Mouse (Mus musculus) heart, embryonic 16.5 days (tissue): ENCODE data around the gene Fhl3. TPM values are rescaled to one million over a fixed set of nuclear protein-coding genes. Genes with fewer than 3 reads are reported as not detected.

ENCODE experiments used
- ATAC-seq: fragments of 200-750 bp; cut with Nextera tagmentation; replicated peaks from 2 replicates; pipeline ENCODE4 v1.8.0; 2017; ENCODE audit warnings: moderate number of reproducible peaks; ENCODE audit not compliant: insufficient read depth, low FRiP score; ENCODE audit errors: extremely low read depth
- H3K27ac ChIP-seq: fragments of 300-500 bp; sonication (generic); 2 replicates; pipeline ENCODE4 v1.5.1; 2014; ENCODE audit warnings: mild to moderate bottlenecking, low read length, control low read depth, moderate library complexity
- H3K27me3 ChIP-seq: fragments of 300-500 bp; sonication (generic); 2 replicates; pipeline ENCODE4 v1.6.1; 2014; ENCODE audit warnings: low read length, mixed read lengths; ENCODE audit not compliant: control insufficient read depth, insufficient read depth
- H3K36me3 ChIP-seq: fragments of 300-500 bp; sonication (generic); 2 replicates; pipeline ENCODE4 v1.6.1; 2014; ENCODE audit not compliant: control insufficient read depth, insufficient read depth
- H3K4me1 ChIP-seq: fragments of 300-500 bp; sonication (generic); 2 replicates; pipeline ENCODE4 v1.6.1; 2014; ENCODE audit warnings: low read length, mixed read lengths; ENCODE audit not compliant: control insufficient read depth, insufficient read depth
- H3K4me2 ChIP-seq: fragments of 300-500 bp; sonication (generic); 2 replicates; pipeline ENCODE4 v1.6.1; 2014; ENCODE audit warnings: low read depth, mild to moderate bottlenecking, control low read depth, low read length
- H3K4me3 ChIP-seq: fragments of 300-500 bp; sonication (generic); 2 replicates; pipeline ENCODE4 v1.5.1; 2014; ENCODE audit warnings: mild to moderate bottlenecking, control low read depth, low read length
- H3K9ac ChIP-seq: fragments of 300-500 bp; sonication (generic); 2 replicates; pipeline ENCODE4 v1.6.1; 2014; ENCODE audit warnings: low read length, control low read depth
- H3K9me3 ChIP-seq: fragments of 300-500 bp; sonication (generic); replicated peaks from 2 replicates; pipeline ENCODE4 v1.6.1; 2016; ENCODE audit warnings: low read length; ENCODE audit not compliant: control insufficient read depth
- WGBS: fragments of 180-500 bp; shearing (Covaris S2); extraction: QIAGEN DNeasy Blood & Tissue Kit; methylation state at CpG from one replicate; pipeline ENCODE4 v1.1.7; 2014; 5-methylcytosine and 5-hydroxymethylcytosine counted together
- polyA plus RNA-seq: library from polyadenylated mRNA; unstranded; fragments of >200 nt; fragmentation: Nextera tagmentation; extraction: Ambion mirVana; gene quantifications from 2 replicates; pipeline ENCODE4 v1.2.1, GENCODE M21; 2015

The Fhl3 gene
- 3.8 and 5.0 TPM in 2 replicates for polyA plus RNA-seq

DNA sequence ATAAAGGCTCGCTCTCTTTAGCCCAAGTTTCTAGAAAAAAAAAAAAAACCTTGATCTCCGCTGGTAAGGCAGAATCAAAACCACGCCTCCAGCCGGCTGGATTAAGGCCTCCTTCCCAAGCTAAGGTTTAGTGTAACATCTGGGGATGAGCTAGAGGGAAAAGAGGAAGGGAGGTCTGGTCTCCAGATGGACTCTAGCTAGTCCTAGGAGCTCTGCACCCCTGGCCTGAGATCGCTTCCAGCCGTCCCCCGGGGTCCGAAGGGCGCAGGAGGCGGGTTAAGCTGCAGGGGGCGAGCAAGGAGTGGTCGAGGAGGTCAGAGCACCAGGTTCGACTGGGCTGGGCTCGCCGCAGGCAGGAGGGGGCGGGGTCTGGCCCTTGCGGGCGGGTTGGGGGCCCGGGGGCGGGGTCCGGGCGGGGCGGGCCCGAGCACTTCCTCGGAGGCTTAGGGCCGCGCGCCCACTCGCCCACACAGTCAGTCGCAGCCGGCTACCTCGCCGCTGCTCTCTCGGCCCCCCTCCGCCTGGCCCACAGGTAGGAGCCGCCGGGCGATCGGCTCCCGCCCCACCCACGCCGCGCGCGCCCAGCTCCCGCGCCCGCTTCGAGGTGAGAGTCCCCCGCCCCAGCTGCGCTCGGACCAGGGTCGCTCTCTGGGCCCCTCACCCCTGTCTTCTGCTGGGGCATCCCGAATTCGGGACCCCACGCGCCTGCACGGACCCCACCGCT lies at the start of gene Fhl3:
Gene Fhl3, plus strand, starts transcription at position 454 of the 724 bp plus-strand sequence.
- H3K36me3 ChIP-seq = no peaks in the 10 kb centered on the region
- under 1% methylated on average over 50 of the region's 59 CpGs for WGBS
- peaks cover 42% of the 10 kb centered on the region for H3K4me1 ChIP-seq
- no peaks in the 10 kb centered on the region; the same call in none of the 2 replicates for H3K27me3 ChIP-seq
- peak within 1 kb of the TSS; percentile 92 for H3K4me3 ChIP-seq
- H3K9ac ChIP-seq = peak within 1 kb of the TSS; percentile 93
- H3K4me2 ChIP-seq = peak within 1 kb of the TSS; percentile 89
- no peaks in the 10 kb centered on the region for H3K9me3 ChIP-seq
- peak within 1 kb of the TSS; percentile 87 for H3K27ac ChIP-seq
- peak; percentile 61; the same call in 1 of the 2 replicates for ATAC-seq

DNA sequence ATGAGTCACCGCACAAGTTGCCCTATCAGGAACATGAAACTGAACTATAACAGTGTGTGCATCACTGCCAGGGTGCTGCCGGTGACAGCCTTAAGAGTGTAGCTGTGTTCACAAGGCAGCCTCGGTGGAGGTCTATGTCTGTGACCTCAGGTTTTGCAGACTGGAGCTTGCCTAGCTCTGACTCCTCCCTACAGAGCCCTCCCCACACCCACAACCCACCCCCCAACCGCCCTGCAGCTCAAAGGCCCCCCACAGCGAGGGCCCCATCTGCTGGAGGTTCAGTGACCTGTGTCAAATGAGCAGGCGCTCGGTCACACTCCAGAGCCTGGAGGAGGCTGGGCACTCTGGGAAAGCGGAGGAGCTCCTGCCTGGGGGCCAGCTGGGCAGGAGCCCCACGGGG lies 47.6 kb upstream of the Fhl3 start:
- no peaks in the 10 kb centered on the region for H3K36me3 ChIP-seq
- H3K4me2 ChIP-seq = 0 out of 2 replicates have a peak overlapping the region, but pooled peaks have one; percentile 24
- no peak overlapping the region for H3K4me3 ChIP-seq
- ATAC-seq = peak; percentile 81
- 0 out of 2 replicates have a peak, but pooled peaks cover 5% of the 10 kb centered on the region for H3K4me1 ChIP-seq
- peaks cover 38% of the 10 kb centered on the region for H3K27me3 ChIP-seq
- no peak overlapping the region for H3K9ac ChIP-seq
- H3K27ac ChIP-seq = peak overlapping the region; percentile 58
- H3K9me3 ChIP-seq = no peaks in the 10 kb centered on the region
- 6% methylated on average over 9 of the region's 9 CpGs for WGBS

DNA sequence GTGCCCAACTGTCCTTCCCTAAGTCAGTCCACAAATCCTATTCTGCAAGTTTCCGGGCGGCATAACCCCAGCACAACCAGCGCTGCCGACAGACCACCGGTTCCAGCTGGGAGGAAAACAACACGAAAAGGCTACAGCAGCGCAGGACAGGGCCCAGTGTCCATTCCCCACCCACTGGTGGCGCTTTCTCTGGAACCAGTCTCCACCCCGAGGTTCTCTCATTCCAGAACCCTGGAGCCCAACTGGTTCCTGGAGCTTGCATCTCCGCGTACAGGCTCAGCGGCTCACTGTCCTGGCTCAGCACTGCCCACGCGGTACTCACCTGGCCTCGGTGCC lies 44.0 kb upstream of the Fhl3 start, which contains the start of gene Pou3f1:
Gene Pou3f1, plus strand, starts transcription at position 290 of the 336 bp plus-strand sequence.
- WGBS = 4% methylated on average over 15 of the region's 15 CpGs
- Histone ChIP-seq H3K36me3 (no peaks in the 10 kb centered on the region), H3K4me3 (peak within 1 kb of the TSS; percentile 67), H3K27ac (no peak within 1 kb of the TSS), H3K9me3 (no peaks in the 10 kb centered on the region), H3K9ac (peak within 1 kb of the TSS; percentile 64), H3K4me2 (peak within 1 kb of the TSS; percentile 98), H3K4me1 (peaks cover 11% of the 10 kb centered on the region; the same call in 1 of the 2 replicates), H3K27me3 (peaks cover 63% of the 10 kb centered on the region)
- ATAC-seq = no peak

DNA sequence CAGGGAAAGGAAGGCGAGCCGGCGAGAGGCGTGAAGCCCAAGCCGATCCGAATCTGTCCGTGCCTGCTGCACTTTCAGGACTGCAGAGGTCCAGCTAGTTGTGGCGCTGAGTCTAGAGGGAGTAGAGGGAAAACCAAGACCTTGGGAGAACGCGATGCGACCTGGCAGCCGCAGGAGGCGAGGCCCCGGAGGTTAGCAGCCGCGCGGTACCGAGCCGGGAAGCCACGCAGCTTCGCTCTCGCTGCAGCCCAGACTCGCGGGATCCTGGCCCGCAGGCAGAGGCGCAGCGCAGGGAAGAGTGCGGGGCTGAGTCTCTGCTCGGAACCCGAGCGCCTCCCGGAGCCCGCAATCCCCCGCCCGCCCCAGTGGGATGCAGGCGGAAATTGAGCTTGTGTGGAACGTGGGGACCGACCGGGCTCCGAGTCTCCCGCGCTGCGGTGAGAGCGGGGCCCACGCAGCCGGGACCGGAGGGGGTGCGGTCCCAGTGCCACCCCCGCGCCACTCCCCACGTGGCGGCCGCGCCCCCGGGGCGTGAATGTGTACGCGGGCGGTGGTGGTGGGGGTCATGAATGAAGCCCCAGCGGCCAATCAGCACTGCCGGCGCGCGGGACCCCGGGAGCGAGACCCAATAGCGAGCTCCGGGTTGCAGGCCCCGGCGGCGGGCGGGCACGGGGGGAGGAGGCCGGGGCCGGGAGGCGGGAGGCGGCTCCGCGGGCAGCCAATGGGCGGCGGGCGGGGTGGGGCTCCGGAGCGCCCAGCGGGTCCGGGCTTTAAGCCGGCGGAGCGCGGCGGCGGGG lies 43.4 kb upstream of the Fhl3 start:
- no peak overlapping the region for H3K27ac ChIP-seq
- peak overlapping the region; percentile 67 for H3K4me3 ChIP-seq
- peaks cover 69% of the 10 kb centered on the region for H3K27me3 ChIP-seq
- no peaks in the 10 kb centered on the region for H3K36me3 ChIP-seq
- H3K4me1 ChIP-seq = peaks cover 11% of the 10 kb centered on the region; the same call in 1 of the 2 replicates
- H3K9ac ChIP-seq = peak overlapping the region; percentile 64
- peak; percentile 85 for ATAC-seq
- WGBS = under 1% methylated on average over 84 of the region's 92 CpGs
- no peaks in the 10 kb centered on the region for H3K9me3 ChIP-seq
- peak overlapping the region; percentile 98 for H3K4me2 ChIP-seq

DNA sequence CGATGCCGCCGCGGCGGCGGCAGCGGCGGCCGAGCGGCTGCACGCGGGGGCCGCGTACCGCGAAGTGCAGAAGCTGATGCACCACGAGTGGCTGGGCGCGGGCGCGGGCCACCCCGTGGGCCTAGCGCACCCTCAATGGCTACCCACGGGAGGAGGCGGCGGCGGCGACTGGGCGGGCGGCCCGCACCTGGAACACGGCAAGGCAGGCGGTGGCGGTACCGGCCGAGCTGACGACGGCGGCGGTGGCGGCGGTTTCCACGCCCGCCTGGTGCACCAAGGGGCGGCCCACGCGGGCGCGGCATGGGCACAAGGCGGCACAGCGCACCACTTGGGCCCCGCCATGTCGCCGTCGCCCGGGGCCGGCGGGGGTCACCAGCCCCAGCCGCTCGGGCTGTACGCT lies 42.7 kb upstream of the Fhl3 start:
- Histone ChIP-seq H3K4me3 (peak overlapping the region; percentile 67), H3K4me1 (peaks cover 6% of the 10 kb centered on the region; the same call in 1 of the 2 replicates), H3K4me2 (peak overlapping the region; percentile 98), H3K27ac (no peak overlapping the region), H3K9me3 (no peaks in the 10 kb centered on the region), H3K9ac (peak overlapping the region; percentile 49; the same call in 1 of the 2 replicates), H3K27me3 (peaks cover 76% of the 10 kb centered on the region), H3K36me3 (no peaks in the 10 kb centered on the region)
- no peak for ATAC-seq
- under 1% methylated on average over 46 of the region's 61 CpGs for WGBS

DNA sequence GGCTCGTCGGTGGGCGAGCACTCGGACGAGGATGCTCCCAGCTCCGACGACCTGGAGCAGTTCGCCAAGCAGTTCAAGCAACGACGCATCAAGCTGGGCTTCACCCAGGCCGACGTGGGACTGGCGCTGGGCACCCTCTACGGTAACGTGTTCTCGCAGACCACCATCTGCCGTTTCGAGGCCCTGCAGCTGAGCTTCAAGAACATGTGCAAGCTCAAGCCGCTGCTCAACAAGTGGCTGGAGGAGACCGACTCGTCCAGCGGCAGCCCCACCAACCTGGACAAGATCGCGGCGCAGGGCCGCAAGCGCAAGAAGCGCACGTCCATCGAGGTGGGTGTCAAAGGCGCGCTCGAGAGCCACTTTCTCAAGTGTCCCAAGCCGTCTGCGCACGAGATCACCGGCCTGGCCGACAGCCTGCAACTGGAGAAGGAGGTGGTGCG lies 42.1 kb upstream of the Fhl3 start:
- Histone ChIP-seq H3K27me3 (peaks cover 83% of the 10 kb centered on the region), H3K9me3 (no peaks in the 10 kb centered on the region), H3K4me3 (peak overlapping the region; percentile 67), H3K36me3 (no peaks in the 10 kb centered on the region), H3K27ac (no peak overlapping the region), H3K4me1 (peaks cover 6% of the 10 kb centered on the region; the same call in 1 of the 2 replicates), H3K9ac (no peak overlapping the region), H3K4me2 (peak overlapping the region; percentile 47)
- no peak for ATAC-seq
- under 1% methylated on average over 39 of the region's 39 CpGs for WGBS

DNA sequence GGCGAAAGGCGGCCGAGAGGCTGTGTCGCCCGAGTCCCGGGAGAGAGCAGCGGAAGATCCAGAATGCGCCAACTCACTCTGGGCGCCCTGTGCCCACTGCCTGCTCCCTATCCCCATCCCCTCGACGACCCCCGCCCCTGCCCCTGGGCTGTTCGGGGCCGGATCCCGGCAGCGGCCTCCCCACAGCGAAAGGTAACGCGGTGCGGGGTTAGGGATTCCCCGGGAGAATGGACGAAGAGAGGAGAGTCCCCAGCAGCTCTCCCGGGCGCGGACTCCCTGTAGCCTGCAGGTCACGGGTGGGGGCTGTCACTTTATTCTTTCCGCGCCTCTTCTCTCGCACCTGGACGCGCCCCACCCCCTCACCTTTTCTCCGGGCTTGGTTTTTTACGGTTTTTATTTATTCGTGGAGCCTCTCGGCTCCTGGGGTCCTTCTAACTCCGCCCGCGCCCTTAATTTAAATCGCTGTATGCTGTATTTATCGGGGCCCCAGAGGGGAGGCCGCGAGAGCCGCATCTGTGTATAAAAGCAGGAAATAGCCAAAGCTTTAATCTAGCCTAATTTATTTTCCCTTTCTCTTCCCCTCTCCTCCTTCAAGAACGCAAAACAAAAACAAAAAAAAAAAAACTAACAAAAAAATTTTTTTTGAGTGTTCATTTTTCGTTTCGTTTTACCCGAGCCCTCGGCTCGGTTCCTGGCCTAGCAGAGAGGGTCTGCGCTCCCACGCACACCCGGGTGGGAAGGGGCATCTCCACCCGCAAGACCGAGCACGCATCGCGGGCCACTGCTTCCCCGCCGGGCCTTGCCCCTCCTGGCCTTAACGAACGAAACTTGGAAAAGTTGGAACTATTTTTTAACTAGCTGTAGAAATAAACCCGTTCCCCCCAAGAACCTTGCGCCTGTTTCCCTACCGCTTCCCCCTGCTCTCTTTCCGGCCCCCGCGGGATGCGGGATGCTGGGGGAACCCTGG lies 41.0 kb upstream of the Fhl3 start:
- 2% methylated on average over 68 of the region's 68 CpGs for WGBS
- Histone ChIP-seq H3K36me3 (no peaks in the 10 kb centered on the region), H3K9ac (peak overlapping the region; percentile 44; the same call in 1 of the 2 replicates), H3K4me1 (peaks cover 6% of the 10 kb centered on the region; the same call in 1 of the 2 replicates), H3K4me3 (peak overlapping the region; percentile 67), H3K27me3 (peaks cover 87% of the 10 kb centered on the region), H3K9me3 (no peaks in the 10 kb centered on the region), H3K27ac (no peak overlapping the region), H3K4me2 (peak overlapping the region; percentile 47)
- ATAC-seq = no peak

DNA sequence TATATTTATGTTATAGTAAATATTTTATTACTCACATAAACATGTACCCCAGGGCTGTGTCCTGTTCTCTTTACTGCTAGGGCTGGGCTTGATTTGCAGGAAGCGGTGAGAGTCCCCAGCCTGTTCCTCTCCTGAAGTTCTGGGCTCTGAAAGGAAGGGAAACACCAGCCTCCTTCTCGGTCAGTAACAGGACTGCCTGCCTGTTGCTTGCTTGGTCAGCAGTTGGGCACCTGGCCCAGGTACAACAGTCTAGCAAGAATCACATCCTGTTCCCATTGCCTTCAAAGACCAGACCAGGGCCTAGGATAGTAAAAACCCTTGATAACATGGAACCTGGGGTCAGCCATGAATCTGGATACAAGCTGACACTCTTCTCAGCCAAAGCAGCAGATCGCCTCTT lies 39.9 kb upstream of the Fhl3 start:
- Histone ChIP-seq H3K4me1 (peaks cover 6% of the 10 kb centered on the region; the same call in 1 of the 2 replicates), H3K27ac (no peak overlapping the region), H3K36me3 (no peaks in the 10 kb centered on the region), H3K4me3 (no peak overlapping the region), H3K9ac (no peak overlapping the region), H3K4me2 (no peak overlapping the region), H3K27me3 (peaks cover 84% of the 10 kb centered on the region), H3K9me3 (no peaks in the 10 kb centered on the region)
- no peak for ATAC-seq
- 58% methylated on average over 3 of the region's 3 CpGs for WGBS
